Mouse (Mus musculus): ENCODE results near the gene Gm20716. TPM values are rescaled to one million over a fixed set of nuclear protein-coding genes. Genes with fewer than 3 reads are reported as not detected.
A peak's percentile ranks its signal among the peaks of the same experiment; 100 is the strongest.

Gene Gm20716
- total and polyA plus RNA-seq, 3 experiments = 24.4 to 29.4 TPM; not detected in 1

DNA sequence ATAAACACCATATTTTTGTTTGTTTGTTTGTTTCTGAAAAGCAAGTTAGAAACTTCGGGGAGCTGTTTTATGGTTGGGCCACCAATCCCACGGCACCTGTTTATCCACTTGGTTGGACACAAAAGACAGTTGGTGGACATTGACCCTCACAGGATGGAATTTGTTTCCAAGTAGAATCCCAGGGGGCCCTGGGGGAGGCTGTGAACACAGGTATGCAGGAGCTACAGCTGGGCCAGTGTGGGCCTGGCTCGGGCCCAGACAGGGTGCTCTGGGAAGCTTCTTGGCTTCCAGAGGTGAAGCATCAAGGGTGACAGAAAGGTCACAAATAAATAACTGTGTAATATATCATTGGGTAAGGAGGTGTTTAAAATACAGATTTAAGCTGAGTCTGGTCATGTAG, 26.3 kb upstream of the Gm20716 start:
- Histone ChIP-seq H3K9ac (ENCODE audit: control insufficient read depth, low read depth, low read length, poor library complexity, severe bottlenecking) (no peak overlapping the region), H3K27me3 (ENCODE audit: control insufficient read depth in 1 of 2, insufficient read depth in 2 of 2, low read length in 2 of 2) (no peaks in the 10 kb centered on the region), H3K4me3 (ENCODE audit: control insufficient read depth in 1 of 2, insufficient read depth in 1 of 2, low read depth in 2 of 2, low read length in 2 of 2) (no peak overlapping the region), H3K4me1 (ENCODE audit: control insufficient read depth in 1 of 2, insufficient read depth in 2 of 2, low read length in 2 of 2) (no peaks in the 10 kb centered on the region), H3K9me3 (replicated peaks; ENCODE audit: insufficient read depth, low read length) (no peaks in the 10 kb centered on the region), H3K27ac (ENCODE audit: control insufficient read depth, low read depth, low read length) (no peak overlapping the region), H3K79me2 (ENCODE audit: control insufficient read depth, insufficient read depth, low read length, poor library complexity) (no peaks in the 10 kb centered on the region), H3K36me3 (ENCODE audit: control insufficient read depth in 1 of 2, insufficient read depth in 2 of 2, low read length in 2 of 2) (no peaks in the 10 kb centered on the region)
- no peak for DNase-seq (ENCODE audit: low read depth, low spot score)
- TF ChIP-seq TCF12 (IDR thresholded peaks at IDR 0.05; ENCODE audit: low read depth, low read length) (no peak), SIN3A (IDR thresholded peaks at IDR 0.05; ENCODE audit: low read length) (no peak)

DNA sequence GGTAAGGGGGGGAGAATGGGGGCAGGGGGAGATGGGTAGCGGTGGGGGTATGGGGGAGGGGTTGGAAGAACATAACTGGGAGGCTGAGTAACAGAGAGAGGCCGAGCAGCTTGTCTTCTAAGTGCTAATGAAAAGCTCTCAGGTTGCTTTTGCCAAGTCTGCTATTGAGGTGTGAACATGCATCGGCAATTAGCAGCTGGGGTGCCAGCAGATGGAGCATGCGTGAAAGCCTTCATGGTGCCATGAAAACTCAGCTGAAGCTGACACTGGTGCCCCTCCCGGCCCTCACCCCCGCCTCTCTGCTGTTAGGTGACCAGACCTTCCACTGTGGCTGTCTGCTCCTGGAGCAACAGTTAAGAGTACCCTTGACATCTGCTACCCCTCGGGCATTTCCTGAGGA, 23.7 kb upstream of the Gm20716 start:
- H3K4me3 ChIP-seq (ENCODE audit: control insufficient read depth in 1 of 2, insufficient read depth in 1 of 2, low read depth in 2 of 2, low read length in 2 of 2) = no peak overlapping the region
- DNase-seq (ENCODE audit: low read depth, low spot score) = no peak

DNA sequence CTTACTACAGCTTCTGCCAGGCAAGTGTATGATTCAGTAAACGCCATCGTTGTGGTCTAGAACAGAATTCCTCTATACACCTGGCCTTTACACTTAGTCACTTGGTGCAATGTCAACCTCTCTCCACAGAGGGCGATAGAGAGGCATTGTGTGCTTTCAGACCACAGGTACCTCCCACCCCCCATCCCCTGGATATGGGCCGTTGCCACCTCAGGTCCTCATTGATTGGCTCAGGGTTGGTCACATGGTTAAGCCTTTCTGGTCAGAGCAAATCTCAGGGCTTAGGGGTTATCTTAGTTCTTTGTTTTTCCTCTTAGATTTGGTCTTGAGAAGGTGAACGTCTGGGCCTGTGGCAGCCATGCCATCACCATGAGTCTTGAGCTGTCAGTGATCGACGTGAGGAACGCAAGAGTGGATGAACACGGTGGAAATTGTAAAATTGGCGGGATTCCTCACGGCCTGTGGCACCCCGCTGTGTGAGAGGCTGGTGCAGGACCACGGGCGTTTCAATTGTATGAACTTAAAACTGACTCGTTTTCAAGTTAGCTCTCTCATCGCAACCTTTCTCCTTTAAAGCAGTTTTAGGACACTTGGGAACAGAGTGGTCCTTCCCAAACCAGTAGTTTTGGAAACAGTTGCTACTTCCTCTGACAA, 22.6 kb upstream of the Gm20716 start:
- no peak overlapping the region for H3K4me3 ChIP-seq (ENCODE audit: control insufficient read depth in 1 of 2, insufficient read depth in 1 of 2, low read depth in 2 of 2, low read length in 2 of 2)
- no peak overlapping the region for H3K9ac ChIP-seq (ENCODE audit: control insufficient read depth, low read depth, low read length, poor library complexity, severe bottlenecking)
- H3K27me3 ChIP-seq (ENCODE audit: control insufficient read depth in 1 of 2, insufficient read depth in 2 of 2, low read length in 2 of 2) = no peaks in the 10 kb centered on the region
- no peak for DNase-seq (ENCODE audit: low read depth, low spot score)
- peak in 2 of 3 experiments; percentile 25 to 44; a peak in 3 of 6 replicates for TF ChIP-seq CTCF (IDR thresholded peaks at IDR 0.05 in 2 of 3, conservative IDR thresholded peaks at IDR 0.05 in 1 of 3; ENCODE audit: control insufficient read depth in 1 of 3, insufficient read depth in 1 of 3, low read depth in 2 of 3, low read length in 3 of 3, poor library complexity in 1 of 3, severe bottlenecking in 1 of 3)
- TF ChIP-seq ZKSCAN1 (IDR thresholded peaks at IDR 0.05; ENCODE audit: low read depth, low read length) = no peak
- no peak for TF ChIP-seq TCF12 (IDR thresholded peaks at IDR 0.05; ENCODE audit: low read depth, low read length)
- no peak for TF ChIP-seq ETS1 (IDR thresholded peaks at IDR 0.05; ENCODE audit: low read depth, low read length)
- no peak for TF ChIP-seq RCOR1 (IDR thresholded peaks at IDR 0.05; ENCODE audit: low read depth, low read length)
- TF ChIP-seq MAX (IDR thresholded peaks at IDR 0.05; ENCODE audit: low read length) = no peak
- no peaks in the 10 kb centered on the region for H3K4me1 ChIP-seq (ENCODE audit: control insufficient read depth in 1 of 2, insufficient read depth in 2 of 2, low read length in 2 of 2)
- no peaks in the 10 kb centered on the region for H3K9me3 ChIP-seq (replicated peaks; ENCODE audit: insufficient read depth, low read length)
- no peaks in the 10 kb centered on the region for H3K79me2 ChIP-seq (ENCODE audit: control insufficient read depth, insufficient read depth, low read length, poor library complexity)
- H3K27ac ChIP-seq (ENCODE audit: control insufficient read depth, low read depth, low read length) = no peak overlapping the region
- no peaks in the 10 kb centered on the region for H3K36me3 ChIP-seq (ENCODE audit: control insufficient read depth in 1 of 2, insufficient read depth in 2 of 2, low read length in 2 of 2)

More for the DNA sequence above, 23.7 kb upstream of the Gm20716 start:
- H3K9ac ChIP-seq (ENCODE audit: control insufficient read depth, low read depth, low read length, poor library complexity, severe bottlenecking) = no peak overlapping the region
- no peaks in the 10 kb centered on the region for H3K36me3 ChIP-seq (ENCODE audit: control insufficient read depth in 1 of 2, insufficient read depth in 2 of 2, low read length in 2 of 2)
- H3K27ac ChIP-seq (ENCODE audit: control insufficient read depth, low read depth, low read length) = no peak overlapping the region
- H3K4me1 ChIP-seq (ENCODE audit: control insufficient read depth in 1 of 2, insufficient read depth in 2 of 2, low read length in 2 of 2) = no peaks in the 10 kb centered on the region
- TF ChIP-seq TCF12 (IDR thresholded peaks at IDR 0.05; ENCODE audit: low read depth, low read length) = no peak
- no peak for TF ChIP-seq MAX (IDR thresholded peaks at IDR 0.05; ENCODE audit: low read length)
- TF ChIP-seq TAL1 (IDR thresholded peaks at IDR 0.05; ENCODE audit: low read length) = no peak
- no peak for TF ChIP-seq MAZ (IDR thresholded peaks at IDR 0.05; ENCODE audit: low read depth, low read length)
- TF ChIP-seq USF1 (IDR thresholded peaks at IDR 0.05; ENCODE audit: low read depth, low read length) = no peak
- no peak for TF ChIP-seq MEF2A (IDR thresholded peaks at IDR 0.05; ENCODE audit: extremely low read depth, insufficient replicate concordance, low read depth, low read length, poor library complexity, severe bottlenecking)
- TF ChIP-seq ZNF384 (IDR thresholded peaks at IDR 0.05; ENCODE audit: low read depth, low read length) = no peak
- TF ChIP-seq RCOR1 (IDR thresholded peaks at IDR 0.05; ENCODE audit: low read depth, low read length) = no peak
- TF ChIP-seq E2F4 (IDR thresholded peaks at IDR 0.05; ENCODE audit: borderline replicate concordance, low read depth, low read length) = no peak
- no peak for TF ChIP-seq SMC3 (IDR thresholded peaks at IDR 0.05; ENCODE audit: low read depth, low read length)
- no peak for TF ChIP-seq UBTF (IDR thresholded peaks at IDR 0.05; ENCODE audit: borderline replicate concordance, insufficient read depth, low read depth, low read length)
- H3K9me3 ChIP-seq (replicated peaks; ENCODE audit: insufficient read depth, low read length) = no peaks in the 10 kb centered on the region
- H3K79me2 ChIP-seq (ENCODE audit: control insufficient read depth, insufficient read depth, low read length, poor library complexity) = no peaks in the 10 kb centered on the region
- H3K27me3 ChIP-seq (ENCODE audit: control insufficient read depth in 1 of 2, insufficient read depth in 2 of 2, low read length in 2 of 2) = no peaks in the 10 kb centered on the region

Data from MEL (cell line).